ENCODE assay signal across 9 mouse cellular contexts in genomic region chr2:181764600-181764999, GRCm38 (mm10). TPM values are rescaled to one million over a fixed set of nuclear protein-coding genes. Genes with fewer than 3 reads are reported as not detected.
DNase-seq lines count a peak whose midpoint lies in the region; ATAC-seq and TF ChIP-seq lines count a peak whose summit lies in the region.
"Had no signal": no experiment of that assay in that cellular context is flagged by ENCODE, and none has a peak within 500 bp of the region (broad histone marks: within the 10 kb centered on the region; RNA-seq: fewer than 3 reads in every experiment).

No protein-coding gene starts in this region.

- peak overlapping the region; percentile 27 for H3K4me3 ChIP-seq in forebrain, embryonic 16.5 days (replicated peaks; ENCODE audit: low read length)
- no peak overlapping the region for H3K4me3 ChIP-seq in limb, embryonic 14.5 days (replicated peaks; ENCODE audit: low read length)

- no peak for TF ChIP-seq POLR2A in limb, embryonic 14.5 days (IDR thresholded peaks at IDR 0.05; ENCODE audit: borderline replicate concordance, extremely low read depth, insufficient read depth, insufficient read length)

- WGBS in forebrain, embryonic 16.5 days, result 0% methylated on average over 10 of the region's 10 CpGs
- WGBS in limb, embryonic 14.5 days, result 0% methylated on average over 10 of the region's 10 CpGs

- peak overlapping the region; percentile 61 for H3K27ac ChIP-seq in forebrain, embryonic 16.5 days (ENCODE audit: low read length)
- no peak overlapping the region for H3K27ac ChIP-seq in limb, embryonic 14.5 days (replicated peaks; ENCODE audit: low read depth, low read length)

- peak overlapping the region; percentile 83 for H3K4me2 ChIP-seq in forebrain, embryonic 16.5 days (ENCODE audit: low read length)
- no peak overlapping the region for H3K4me2 ChIP-seq in limb, embryonic 14.5 days (replicated peaks; ENCODE audit: low read depth, low read length, severe bottlenecking)

- H3K27me3 ChIP-seq in forebrain, embryonic 16.5 days (replicated peaks; ENCODE audit: control insufficient read depth, insufficient read depth, low read length), result no peaks in the 10 kb centered on the region
- H3K27me3 ChIP-seq in limb, embryonic 14.5 days (ENCODE audit: control insufficient read depth, insufficient read depth, low read length), result no peaks in the 10 kb centered on the region

- peaks cover 50% of the 10 kb centered on the region for H3K4me1 ChIP-seq in forebrain, embryonic 16.5 days (replicated peaks; ENCODE audit: control insufficient read depth, insufficient read depth, low read length)
- no peaks in the 10 kb centered on the region for H3K4me1 ChIP-seq in limb, embryonic 14.5 days (ENCODE audit: control insufficient read depth, insufficient read depth, low read length)

- intact Hi-C loops in gastrocnemius, postnatal 14 days (cut with DNase I; ENCODE audit: low total_unique reads), result no loop called here
- intact Hi-C loops in gastrocnemius, postnatal 36 days (cut with DNase I), result no loop called here

- no peaks in the 10 kb centered on the region for H3K9me3 ChIP-seq in forebrain, embryonic 16.5 days (ENCODE audit: control insufficient read depth, low read length)
- no peaks in the 10 kb centered on the region for H3K9me3 ChIP-seq in limb, embryonic 14.5 days (ENCODE audit: control insufficient read depth, low read length)

- DNase-seq in gastrocnemius, postnatal 14 days, result peak; percentile 6
- no peak for DNase-seq in gastrocnemius, postnatal 25 days
- peak; percentile 26 for DNase-seq in thymus, postnatal 14 days
- DNase-seq in thymus, adult 18-20 months, result no peak
- peak; percentile 65 for DNase-seq in limb, embryonic 14.5 days (ENCODE audit: low spot score)
- DNase-seq in retina, postnatal 1 day, result peak; percentile 79
- no peak for DNase-seq in gastrocnemius, postnatal 36 days

- peak overlapping the region; percentile 0; the same call in 1 of the 2 replicates for H3K9ac ChIP-seq in forebrain, embryonic 16.5 days (replicated peaks; ENCODE audit: low read depth, low read length)
- no peak overlapping the region for H3K9ac ChIP-seq in limb, embryonic 14.5 days (ENCODE audit: low read depth, low read length, severe bottlenecking)

- H3K36me3 ChIP-seq in forebrain, embryonic 16.5 days (ENCODE audit: control insufficient read depth, insufficient read depth), result no peaks in the 10 kb centered on the region
- H3K36me3 ChIP-seq in limb, embryonic 14.5 days (ENCODE audit: control insufficient read depth, insufficient read depth, low read length), result no peaks in the 10 kb centered on the region

- ATAC-seq in forebrain, embryonic 16.5 days, result peak; percentile 48
- no peak for ATAC-seq in limb, embryonic 14.5 days (ENCODE audit: low FRiP score, low read depth)

RNA-seq across cellular contexts. Expression of gene Myt1, which starts 1.5 kb away (rescaled TPM):
- total RNA-seq in gastrocnemius, postnatal 14 days (2021), result not detected
- not detected for total RNA-seq in gastrocnemius, postnatal 25 days (2021)
- 24.1 and 24.2 TPM in 2 replicates for polyA plus RNA-seq in forebrain, embryonic 16.5 days (2015; fragmentation: Nextera tagmentation; extraction: Ambion mirVana)
- polyA plus RNA-seq in limb, embryonic 14.5 days (2012; rRNA removed), result 0.41 and 0.85 TPM in 2 replicates
- polyA plus RNA-seq in limb, embryonic 14.5 days (2014; fragmentation: Nextera tagmentation; extraction: Ambion mirVana), result not detected in 2 replicates
- not detected for total RNA-seq in gastrocnemius, postnatal 36 days (2021)
- total RNA-seq: heart, adult 18-20 months had no signal

RNA-seq across cellular contexts. Expression of gene Oprl1, which starts 49.8 kb away (rescaled TPM):
- not detected for total RNA-seq in gastrocnemius, postnatal 14 days (2021)
- not detected for total RNA-seq in gastrocnemius, postnatal 25 days (2021)
- polyA plus RNA-seq in forebrain, embryonic 16.5 days (2015; fragmentation: Nextera tagmentation; extraction: Ambion mirVana), result 46.8 and 64.1 TPM in 2 replicates
- 1.0 and 1.4 TPM in 2 replicates for polyA plus RNA-seq in limb, embryonic 14.5 days (2012; rRNA removed)
- 0.30 and 0.84 TPM in 2 replicates for polyA plus RNA-seq in limb, embryonic 14.5 days (2014; fragmentation: Nextera tagmentation; extraction: Ambion mirVana)
- total RNA-seq in gastrocnemius, postnatal 36 days (2021), result not detected
- total RNA-seq: heart, adult 18-20 months had no signal

Comparison
In these comparisons a context has a peak if more than half of its experiments do, and no peak if none do; other contexts are left out.
1. DNase-seq: peak in gastrocnemius, postnatal 14 days (single experiment), thymus, postnatal 14 days (single experiment), limb, embryonic 14.5 days (single experiment) and retina, postnatal 1 day (single experiment); none in gastrocnemius, postnatal 25 days (single experiment), thymus, adult 18-20 months (0 of 2) and gastrocnemius, postnatal 36 days (0 of 2).